Mouse (Mus musculus) spleen, adult 2 months (tissue): ENCODE data around the gene Lmo2. TPM values are rescaled to one million over a fixed set of nuclear protein-coding genes. Genes with fewer than 3 reads are reported as not detected.

Experiments used
- DNase-seq, 2 experiments: peaks; one replicate each; pipeline versions ENCODE4 v3.0.0 to v3.0.0-alpha.2; 2012 to 2021; ENCODE audit warnings: low spot score in 2 of 2, low read depth in 1 of 2
- H3K27ac ChIP-seq: fragments of 200-500 bp; 2 replicates; pipeline ENCODE4 v1.5.1; 2012; ENCODE audit warnings: low read length, inconsistent platforms; ENCODE audit not compliant: insufficient read depth
- H3K27me3 ChIP-seq: fragments of 200-500 bp; 2 replicates; pipeline ENCODE4 v1.6.1; 2012; ENCODE audit warnings: mild to moderate bottlenecking, moderate library complexity, low read length, inconsistent platforms; ENCODE audit not compliant: control insufficient read depth, insufficient read depth
- H3K36me3 ChIP-seq: fragments of 200-500 bp; 2 replicates; pipeline ENCODE4 v1.6.1; 2012; ENCODE audit warnings: mild to moderate bottlenecking, low read length, inconsistent platforms; ENCODE audit not compliant: control insufficient read depth, insufficient read depth
- H3K4me1 ChIP-seq: fragments of 200-500 bp; 2 replicates; pipeline ENCODE4 v1.6.1; 2011; ENCODE audit warnings: inconsistent platforms; ENCODE audit not compliant: control insufficient read depth, insufficient read depth, insufficient read length
- H3K4me3 ChIP-seq: fragments of 200-500 bp; 2 replicates; pipeline ENCODE4 v1.5.1; 2011; ENCODE audit warnings: mild to moderate bottlenecking, inconsistent platforms; ENCODE audit not compliant: insufficient read depth, insufficient read length; ENCODE audit errors: extremely low read depth
- CTCF ChIP-seq: fragments of 200-500 bp; IDR thresholded peaks from 2 replicates; pipeline ENCODE4 v1.5.1; 2011; ENCODE audit warnings: mild to moderate bottlenecking, inconsistent platforms; ENCODE audit not compliant: insufficient read depth, insufficient read length, insufficient replicate concordance; ENCODE audit errors: extremely low read depth
- POLR2A ChIP-seq: fragments of 200-500 bp; IDR thresholded peaks from 2 replicates; pipeline ENCODE4 v1.6.1; 2011; ENCODE audit warnings: low read depth, low read length, inconsistent platforms
- WGBS: fragments of 180-500 bp; shearing (Covaris S2); methylation state at CpG from one replicate; pipeline ENCODE4 v1.1.7; 2018; 5-methylcytosine and 5-hydroxymethylcytosine counted together
- polyA plus RNA-seq: library from polyadenylated mRNA; depleted of rRNA; stranded (reverse); fragments of >200 nt; gene quantifications from 2 replicates; pipeline ENCODE4 v1.2.3, GENCODE M21; 2012

Gene Lmo2
- polyA plus RNA-seq, 1 experiment, result 91.1 TPM

DNA sequence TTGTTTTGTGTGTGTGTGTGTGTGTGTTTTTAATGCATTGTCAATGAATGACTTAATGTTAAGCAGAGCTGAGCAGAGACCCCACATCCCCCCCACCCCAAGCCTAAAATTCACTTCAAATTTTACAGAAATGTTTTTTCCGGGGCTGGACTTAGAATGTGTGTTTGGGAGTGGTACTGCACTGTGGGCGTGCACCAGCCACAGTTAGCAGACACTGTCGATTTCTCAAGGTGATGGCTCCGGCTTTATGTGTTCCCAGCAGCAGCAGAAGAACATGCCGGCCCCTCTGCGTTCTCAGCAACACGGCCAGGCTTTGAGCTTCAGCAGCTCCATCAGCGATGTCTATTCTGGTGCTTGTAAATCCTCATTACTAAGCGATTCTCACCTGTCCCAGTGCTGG is 25.3 kb upstream of the Lmo2 start:
- Histone ChIP-seq H3K4me1 (peaks cover 9% of the 10 kb centered on the region), H3K4me3 (no peak overlapping the region), H3K36me3 (no peaks in the 10 kb centered on the region), H3K27ac (no peak overlapping the region), H3K27me3 (no peaks in the 10 kb centered on the region)
- no peak for DNase-seq
- WGBS, result 34% methylated on average over 9 of the region's 9 CpGs
- TF ChIP-seq CTCF (no peak), POLR2A (no peak)

- Histone ChIP-seq H3K4me1 (peaks cover 9% of the 10 kb centered on the region), H3K27me3 (no peaks in the 10 kb centered on the region), H3K36me3 (no peaks in the 10 kb centered on the region), H3K27ac (no peak overlapping the region), H3K4me3 (no peak overlapping the region)
- 26% methylated on average over 7 of the region's 7 CpGs for WGBS
- TF ChIP-seq POLR2A (no peak), CTCF (no peak)
- DNase-seq, result peak; percentile 30 to 36
Measured at GRCm38 (mm10) chr2:103934270-103934669, 23.5 kb upstream of the Lmo2 start.

- H3K36me3 ChIP-seq, result no peaks in the 10 kb centered on the region
- DNase-seq, result no peak
- no peak overlapping the region for H3K4me3 ChIP-seq
- no peak for TF ChIP-seq CTCF
- TF ChIP-seq POLR2A, result no peak
- no peak overlapping the region for H3K27ac ChIP-seq
- H3K27me3 ChIP-seq, result no peaks in the 10 kb centered on the region
- WGBS, result 12% methylated on average over 3 of the region's 3 CpGs
- peaks cover 9% of the 10 kb centered on the region for H3K4me1 ChIP-seq
Measured at GRCm38 (mm10) chr2:103934670-103935069, 23.1 kb upstream of the Lmo2 start.

DNA sequence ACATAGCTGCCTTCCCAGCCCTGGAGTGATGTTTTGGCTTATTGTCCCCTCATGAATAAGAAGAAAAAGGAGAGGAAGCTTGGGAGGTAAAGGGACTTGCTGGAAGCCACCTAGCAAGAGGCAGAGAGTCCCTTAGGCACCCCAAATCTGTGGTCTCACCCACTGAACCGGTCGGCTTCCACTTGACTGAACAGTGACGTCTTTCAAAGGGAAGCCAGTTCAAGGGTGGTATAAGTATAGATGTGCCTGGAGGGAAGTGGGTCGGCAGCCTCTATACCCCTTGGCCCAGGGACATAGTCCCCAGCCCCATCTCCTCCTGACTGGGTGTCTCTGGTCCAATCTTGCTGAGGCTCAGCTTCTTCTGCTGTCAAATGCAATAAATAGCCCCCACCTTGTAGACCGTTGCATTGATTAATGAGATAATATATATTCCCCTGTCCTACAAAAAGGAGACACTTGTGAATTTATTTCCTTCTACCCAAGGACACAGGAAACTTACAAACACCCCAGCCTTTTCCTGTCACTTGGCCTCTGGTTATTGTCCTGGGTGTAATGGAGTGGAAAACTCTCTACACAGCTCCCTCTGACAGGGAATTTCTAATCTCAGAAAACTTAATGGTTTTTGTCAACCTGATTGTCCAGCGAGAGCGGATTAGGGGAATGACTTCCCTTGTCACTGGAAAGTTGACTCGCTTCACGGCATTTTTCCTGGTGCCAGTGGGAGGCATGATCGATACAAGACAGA is 21.9 kb upstream of the Lmo2 start:
- WGBS, result 60% methylated on average over 10 of the region's 10 CpGs
- peak; percentile 16 to 25 for DNase-seq
- Histone ChIP-seq H3K36me3 (no peaks in the 10 kb centered on the region), H3K4me3 (no peak overlapping the region), H3K27me3 (no peaks in the 10 kb centered on the region), H3K4me1 (peaks cover 9% of the 10 kb centered on the region), H3K27ac (no peak overlapping the region)
- TF ChIP-seq POLR2A (no peak), CTCF (no peak)

GRCm38 (mm10) chr2:103936666-103937065 is 21.1 kb upstream of the Lmo2 start:
- no peaks in the 10 kb centered on the region for H3K36me3 ChIP-seq
- 60% methylated on average over 2 of the region's 2 CpGs for WGBS
- DNase-seq, result no peak
- H3K4me3 ChIP-seq, result no peak overlapping the region
- no peak overlapping the region for H3K27ac ChIP-seq
- TF ChIP-seq CTCF, result no peak
- no peak for TF ChIP-seq POLR2A
- H3K27me3 ChIP-seq, result no peaks in the 10 kb centered on the region
- peaks cover 9% of the 10 kb centered on the region for H3K4me1 ChIP-seq

DNA sequence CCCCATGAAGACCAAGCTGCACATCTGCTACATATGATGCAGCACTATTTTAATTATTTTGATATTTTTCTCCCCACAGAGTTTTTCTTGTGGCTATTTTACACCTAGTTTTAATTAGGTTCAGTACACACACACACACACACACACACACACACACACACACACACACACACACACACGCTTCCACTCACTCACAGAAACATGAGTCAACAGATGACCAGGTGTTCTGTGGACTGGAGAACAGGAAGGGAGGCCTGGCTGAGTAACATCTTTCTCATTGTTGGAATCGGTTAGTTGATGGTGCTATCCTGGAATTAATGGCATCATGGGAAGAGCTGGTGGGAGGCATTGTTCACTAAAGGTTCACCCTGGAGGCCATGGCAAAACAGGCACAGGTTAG is 20.1 kb upstream of the Lmo2 start:
- Histone ChIP-seq H3K4me1 (peaks cover 9% of the 10 kb centered on the region), H3K27me3 (no peaks in the 10 kb centered on the region), H3K36me3 (no peaks in the 10 kb centered on the region), H3K27ac (no peak overlapping the region), H3K4me3 (no peak overlapping the region)
- TF ChIP-seq CTCF (no peak), POLR2A (no peak)
- WGBS, result 87% methylated on average over 2 of the region's 2 CpGs
- no peak for DNase-seq

DNA sequence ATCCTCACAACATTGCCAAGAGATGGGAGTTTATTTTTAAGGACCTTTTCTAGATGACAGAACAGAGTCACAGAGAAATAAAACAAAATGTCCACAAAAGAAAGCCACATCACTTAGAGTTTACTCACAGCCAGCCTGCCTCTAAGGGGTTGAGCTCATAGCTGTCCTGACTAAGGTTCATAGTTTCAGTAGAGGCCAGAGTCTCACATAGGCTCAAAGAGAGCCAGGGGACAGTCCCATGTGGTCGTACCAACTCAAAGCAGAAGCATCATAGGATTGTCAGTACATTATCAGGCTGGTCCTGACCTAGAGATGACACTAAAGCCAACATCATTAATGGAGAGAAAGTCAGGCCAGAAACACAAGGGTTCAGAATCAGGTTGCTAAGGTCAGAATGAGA is 19.2 kb upstream of the Lmo2 start:
- H3K27me3 ChIP-seq, result no peaks in the 10 kb centered on the region
- no peaks in the 10 kb centered on the region for H3K36me3 ChIP-seq
- no peak for TF ChIP-seq POLR2A
- no peak for TF ChIP-seq CTCF
- no peak for DNase-seq
- H3K27ac ChIP-seq, result no peak overlapping the region
- H3K4me1 ChIP-seq, result peaks cover 9% of the 10 kb centered on the region
- no peak overlapping the region for H3K4me3 ChIP-seq
- WGBS, result 46% methylated on average over 1 of the region's 1 CpGs
